Mouse (Mus musculus) frontal cortex, postnatal 36 days (tissue): Measurements from ENCODE around the gene Oas1h.
"Not testable (repeated sequence)": the region's sequence is repeated elsewhere in the genome, so short reads cannot be mapped to it uniquely, and the experiment has no call there.

Experiments
- DNase-seq, 2 experiments: peaks; one replicate each; pipeline ENCODE4 v3.0.0; 2022; ENCODE audit warnings: low spot score in 2 of 2

Gene Oas1h

GRCm38 (mm10) chr5:120861121-120861520, at the start of gene Oas1h:
Oas1h (plus strand) TSS chr5:120861421.
- no peak for DNase-seq

- peak; percentile 72 to 84 for DNase-seq
Observed at GRCm38 (mm10) chr5:120811951-120812819, 49.0 kb upstream of the Oas1h start, which contains the start of gene Oas1c. Oas1c (minus strand) TSS chr5:120812514.

GRCm38 (mm10) chr5:120813023-120813422, 48.2 kb upstream of the Oas1h start:
- DNase-seq: no peak

GRCm38 (mm10) chr5:120815949-120816348, 45.3 kb upstream of the Oas1h start:
- no peak for DNase-seq

GRCm38 (mm10) chr5:120818999-120819398, 42.2 kb upstream of the Oas1h start:
- no peak for DNase-seq

GRCm38 (mm10) chr5:120831031-120831430, 30.2 kb upstream of the Oas1h start:
- DNase-seq: no peak

GRCm38 (mm10) chr5:120833335-120834280, 27.6 kb upstream of the Oas1h start:
- DNase-seq: no peak

GRCm38 (mm10) chr5:120836731-120837585, 24.3 kb upstream of the Oas1h start:
- peak; percentile 37 to 42 for DNase-seq

- DNase-seq: no peak
Observed at GRCm38 (mm10) chr5:120844713-120845112, 16.5 kb upstream of the Oas1h start.

GRCm38 (mm10) chr5:120847067-120847466, 14.2 kb upstream of the Oas1h start, which contains the start of gene Oas1f:
Oas1f (plus strand) TSS chr5:120847367.
- no peak for DNase-seq

- DNase-seq: peak; percentile 14 to 20
Observed at GRCm38 (mm10) chr5:120849601-120850136, 11.6 kb upstream of the Oas1h start.

GRCm38 (mm10) chr5:120859241-120859640, 2.0 kb upstream of the Oas1h start:
- DNase-seq: peak; percentile 7 to 16

GRCm38 (mm10) chr5:120865336-120865860, 4.2 kb downstream of the Oas1h start:
- DNase-seq: no peak

GRCm38 (mm10) chr5:120869436-120870015, 8.3 kb downstream of the Oas1h start:
- DNase-seq: no peak

- DNase-seq: no peak
Observed at GRCm38 (mm10) chr5:120870081-120870480, 8.9 kb downstream of the Oas1h start.

- DNase-seq: peak; percentile 3 to 13
Observed at GRCm38 (mm10) chr5:120870782-120871181, 9.6 kb downstream of the Oas1h start.

- no peak for DNase-seq
Observed at GRCm38 (mm10) chr5:120871469-120871868, 10.2 kb downstream of the Oas1h start.

- not testable (repeated sequence) for DNase-seq
Observed at GRCm38 (mm10) chr5:120876839-120877238, 15.6 kb downstream of the Oas1h start.

- not testable (repeated sequence) for DNase-seq
Observed at GRCm38 (mm10) chr5:120877407-120877806, 16.2 kb downstream of the Oas1h start.

GRCm38 (mm10) chr5:120878803-120879202, 17.6 kb downstream of the Oas1h start:
- not testable (repeated sequence) for DNase-seq
